Mouse (Mus musculus): ENCODE data around the gene Rsad1.

Gene Rsad1

DNA sequence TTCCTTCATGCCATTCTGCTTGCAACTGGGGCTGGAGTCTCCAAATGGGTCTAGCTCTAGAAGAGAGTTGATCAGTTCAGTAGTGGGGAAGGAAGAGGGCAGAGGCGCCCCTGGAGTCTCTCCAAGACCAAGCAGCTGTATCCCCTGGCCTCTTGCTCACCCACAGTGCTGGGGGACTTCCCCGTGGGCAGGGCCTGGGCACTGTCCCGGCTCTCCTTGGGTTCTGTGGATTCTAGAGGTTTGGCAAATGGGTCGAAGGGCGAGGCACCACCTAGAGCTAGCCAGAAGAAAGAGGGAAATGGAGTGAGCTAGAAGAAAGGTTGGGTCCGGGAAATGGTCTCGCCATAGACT, 57.3 kb downstream of the Rsad1 start:
- DNase-seq (ENCODE audit: low spot score in 2 of 2) = no peak

- DNase-seq (ENCODE audit: low spot score in 2 of 2) = no peak
These were observed 57.9 kb downstream of the Rsad1 start for GRCm38 (mm10) chr11:94491035-94491748.

Data from frontal cortex, postnatal 25 days (tissue).